Mouse (Mus musculus) NIH3T3 (cell line): ENCODE data around the gene Fgr.

Experiments used
- DNase-seq: peaks from one replicate; pipeline ENCODE4 v3.0.0-alpha.2; 2012; ENCODE audit warnings: low read depth

Fgr gene

DNA sequence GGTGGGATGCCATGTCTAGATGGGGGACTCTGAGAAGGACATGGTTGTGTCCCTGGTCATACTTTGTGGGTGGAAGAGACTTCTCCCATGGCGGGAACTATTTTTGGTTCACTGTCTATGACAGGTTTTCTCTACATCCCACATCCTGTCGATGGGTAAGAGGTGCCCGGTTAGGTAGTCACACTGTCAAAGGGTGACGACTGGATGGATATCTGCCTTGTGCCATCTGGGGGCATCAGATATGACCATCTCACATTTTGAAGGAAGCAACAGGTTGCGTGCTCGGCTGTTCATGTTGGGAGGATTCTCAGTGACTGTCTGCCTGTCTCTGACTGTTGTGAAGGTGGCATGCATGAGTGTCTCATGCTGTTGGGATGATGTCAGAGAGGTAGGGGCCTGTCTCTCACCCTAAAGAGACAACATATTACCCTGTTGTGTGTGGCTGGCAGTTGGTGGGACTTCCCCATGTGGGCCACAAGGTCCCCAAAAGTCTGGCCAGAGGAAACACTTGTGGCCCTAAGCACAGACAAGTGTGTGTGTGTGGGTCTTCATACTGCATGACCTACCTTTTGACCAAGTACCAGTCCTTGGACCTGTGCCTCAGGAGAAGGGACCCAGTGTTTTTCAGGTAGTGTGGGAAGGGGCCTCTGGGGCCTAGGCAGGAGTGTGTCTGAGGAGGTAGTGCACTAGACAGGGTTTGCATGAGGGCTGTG is 77.1 kb downstream of the Fgr start:
- DNase-seq: no peak

DNA sequence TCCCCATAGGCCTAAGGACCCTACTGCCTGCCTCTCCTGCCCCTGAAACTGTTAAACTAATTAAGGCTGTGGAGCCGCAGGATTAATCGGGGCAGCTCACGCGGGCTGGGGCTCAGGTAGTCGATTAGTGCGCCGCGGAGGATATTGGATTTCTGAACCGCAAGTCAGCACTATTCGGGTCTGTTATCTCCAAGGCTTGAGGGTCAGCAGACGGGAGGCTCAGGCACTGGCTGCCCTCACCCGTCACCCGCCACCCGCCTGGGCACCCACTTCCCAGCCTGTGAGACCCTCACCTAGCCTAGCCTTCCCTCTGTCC is 77.6 kb downstream of the Fgr start:
- no peak for DNase-seq
